Mouse (Mus musculus): Measurements from ENCODE around the gene Ssc5d.

DNA sequence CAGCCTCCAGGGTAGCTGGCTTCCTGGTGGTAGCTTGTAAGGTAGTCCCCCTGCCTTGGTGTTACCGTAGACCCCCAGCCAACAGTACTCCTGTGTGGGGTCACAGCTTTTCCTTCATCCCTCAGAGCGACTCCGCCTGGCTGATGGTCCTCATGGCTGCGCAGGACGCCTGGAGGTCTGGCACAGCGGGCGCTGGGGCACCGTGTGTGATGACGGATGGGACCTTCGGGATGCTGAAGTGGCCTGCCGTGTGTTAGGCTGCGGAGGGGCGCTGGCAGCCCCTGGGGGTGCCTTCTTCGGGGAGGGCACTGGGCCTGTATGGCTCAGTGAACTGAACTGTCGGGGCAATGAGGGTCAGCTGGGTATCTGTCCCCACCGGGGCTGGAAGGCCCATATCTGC is 1.3 kb downstream of the Ssc5d start:
- TF ChIP-seq TAL1 (IDR thresholded peaks at IDR 0.05; ENCODE audit: low read length) (no peak), GATA1 (IDR thresholded peaks at IDR 0.05; ENCODE audit: low read length) (no peak)
